Mouse (Mus musculus) kidney, postnatal 4 days (tissue): Measurements from ENCODE around the gene 9230102O04Rik.

Source experiments
- DNase-seq, 2 experiments: peaks; one replicate each; pipeline ENCODE4 v3.0.0; 2021; ENCODE audit warnings: mixed read lengths in 2 of 2

The 9230102O04Rik gene

DNA sequence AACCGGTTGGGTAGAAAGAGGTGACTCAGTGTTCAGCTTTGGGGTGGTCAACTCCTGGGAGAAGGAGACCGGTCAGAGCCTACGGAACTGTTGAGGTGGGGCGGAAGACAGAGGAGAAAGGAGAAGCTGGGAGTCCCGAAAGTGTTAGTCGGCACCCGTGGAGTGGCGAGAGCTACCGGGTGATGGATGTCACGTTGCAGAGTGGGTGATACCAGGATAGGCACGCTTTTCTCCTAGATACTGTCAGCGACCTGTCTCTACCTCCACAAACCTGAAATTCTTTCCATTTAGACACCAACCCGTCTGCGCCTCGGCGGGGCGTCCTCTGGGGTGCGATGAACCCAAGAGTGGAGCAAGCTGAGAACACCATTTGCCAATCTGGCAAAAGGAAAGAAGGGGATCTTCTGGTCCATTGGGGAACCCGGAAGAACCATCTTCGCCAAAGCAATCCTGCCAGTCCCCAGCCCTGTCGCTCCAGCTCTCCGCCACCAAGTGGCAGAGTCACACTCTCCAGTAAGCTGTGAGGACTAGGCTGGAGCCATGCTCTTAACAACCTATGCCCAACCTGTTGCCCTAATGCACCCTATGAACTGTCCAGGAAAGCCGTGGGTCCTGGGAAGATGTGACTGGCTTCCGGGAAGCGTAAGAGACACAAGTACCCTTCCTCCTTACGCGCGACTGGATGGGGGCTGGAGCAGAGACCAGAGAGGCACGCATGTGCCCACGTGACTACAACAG is at the start of gene 9230102O04Rik:
Gene 9230102O04Rik, minus strand, starts transcription at position 628 of the 738 bp plus-strand sequence.
- peak; percentile 63 to 75 for DNase-seq

DNA sequence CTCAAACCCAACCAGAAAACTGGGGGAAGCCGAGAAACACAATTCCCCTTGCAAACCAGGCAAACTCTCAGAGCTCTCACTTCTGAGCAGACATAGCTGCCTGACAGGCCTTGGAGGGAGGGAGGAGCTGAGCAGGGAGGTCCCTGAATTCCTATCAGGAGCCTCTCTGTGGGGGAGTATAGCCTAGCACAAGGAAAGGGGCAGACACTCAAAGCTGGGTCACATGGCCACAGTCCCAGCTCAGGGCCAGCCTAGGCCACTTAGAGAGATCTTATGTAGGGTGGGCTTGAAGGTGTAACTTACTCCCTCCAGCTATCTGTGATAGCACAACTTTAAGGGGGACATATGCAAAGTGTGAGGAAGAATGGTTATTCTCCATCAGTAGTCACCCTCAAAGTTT is 46.6 kb upstream of the 9230102O04Rik start:
- peak in 1 of 2 experiments; percentile 27 for DNase-seq

DNA sequence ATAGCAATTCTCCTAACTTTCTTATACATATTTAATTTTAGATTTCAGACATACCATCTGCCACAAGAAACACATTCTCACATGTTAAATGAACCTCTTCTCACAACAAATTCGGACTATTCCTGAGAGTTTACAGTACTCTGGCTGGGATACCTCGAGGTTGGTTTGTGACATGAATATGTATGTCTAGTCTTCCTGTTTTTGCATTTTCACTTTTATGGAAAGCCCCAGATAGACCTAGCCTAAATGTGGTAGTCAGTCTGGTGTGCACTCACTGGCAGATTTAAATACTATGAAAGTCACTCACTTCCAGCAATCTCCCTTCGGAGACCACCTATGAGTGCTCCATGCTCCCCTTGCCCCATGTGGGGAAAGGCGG is 37.6 kb upstream of the 9230102O04Rik start:
- no peak for DNase-seq

DNA sequence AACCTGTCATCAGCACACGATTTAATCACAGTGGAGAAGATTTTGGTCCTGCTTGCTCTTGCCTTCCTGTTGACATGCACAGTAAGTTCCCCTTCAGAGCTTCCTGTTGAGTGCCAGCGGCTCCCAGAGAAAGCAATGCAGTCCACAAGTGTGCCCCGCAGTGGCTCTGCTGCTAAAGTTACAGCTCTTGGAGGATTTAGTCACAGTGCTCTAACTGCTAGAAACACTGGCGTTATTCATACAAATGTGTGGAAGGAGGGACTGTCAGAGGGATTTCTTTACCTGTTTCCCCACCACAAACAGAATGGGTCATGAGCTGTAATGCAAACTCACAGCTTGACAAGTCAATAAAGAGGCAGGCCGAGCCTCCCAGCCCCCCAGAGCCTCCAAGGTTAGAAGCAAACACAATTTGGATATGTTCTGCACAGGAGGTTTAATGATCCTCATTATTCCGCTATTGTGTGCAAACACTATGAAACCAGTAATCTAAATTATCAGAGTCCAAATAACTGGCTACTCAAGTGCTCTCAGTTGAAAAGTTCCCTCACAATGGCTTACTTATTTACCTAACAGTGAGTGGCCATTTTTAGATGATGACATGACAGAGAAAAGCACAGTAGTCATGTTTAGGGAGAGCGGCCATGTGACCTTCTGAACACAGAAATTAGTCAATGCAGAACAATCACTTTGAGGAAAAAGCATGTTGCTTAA is 37.0 kb upstream of the 9230102O04Rik start:
- peak in 1 of 2 experiments; percentile 39 for DNase-seq

DNA sequence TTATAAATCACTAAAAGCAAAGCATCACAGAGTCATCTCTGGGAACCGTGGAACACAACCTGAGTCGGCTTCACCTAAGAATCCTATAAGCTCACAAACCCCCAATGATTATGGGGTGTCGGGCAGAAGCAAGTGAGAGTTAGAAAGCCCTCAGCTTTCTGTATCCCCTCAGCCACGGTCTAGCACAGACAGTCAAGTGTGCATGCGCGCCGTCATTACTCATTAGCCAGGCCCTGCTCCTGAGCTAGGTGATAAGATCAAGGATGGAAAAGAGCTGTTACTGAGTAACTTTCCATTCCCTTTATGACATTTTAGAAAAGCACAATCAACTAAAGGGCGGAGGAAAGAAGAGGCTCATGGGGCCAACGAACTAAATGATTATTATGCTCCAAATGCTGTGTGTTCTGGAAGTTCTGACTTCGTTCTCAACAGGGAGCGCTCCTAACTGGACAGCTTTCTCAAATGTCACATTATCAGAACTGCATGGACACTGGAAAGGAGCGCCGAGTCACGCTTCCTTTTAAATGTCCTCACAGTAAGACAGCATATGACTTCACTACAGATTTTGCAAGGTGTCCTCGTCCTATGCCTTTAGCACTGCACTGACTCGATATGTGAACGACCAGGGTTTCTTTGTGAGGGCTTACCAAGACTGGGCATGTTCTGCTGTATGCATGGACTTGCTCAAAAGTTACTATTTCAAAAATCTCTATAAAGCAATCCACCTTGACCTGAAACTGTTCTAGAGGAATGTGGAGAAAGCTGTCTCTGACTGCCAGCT is 29.5 kb upstream of the 9230102O04Rik start:
- DNase-seq: peak; percentile 69 to 78

DNA sequence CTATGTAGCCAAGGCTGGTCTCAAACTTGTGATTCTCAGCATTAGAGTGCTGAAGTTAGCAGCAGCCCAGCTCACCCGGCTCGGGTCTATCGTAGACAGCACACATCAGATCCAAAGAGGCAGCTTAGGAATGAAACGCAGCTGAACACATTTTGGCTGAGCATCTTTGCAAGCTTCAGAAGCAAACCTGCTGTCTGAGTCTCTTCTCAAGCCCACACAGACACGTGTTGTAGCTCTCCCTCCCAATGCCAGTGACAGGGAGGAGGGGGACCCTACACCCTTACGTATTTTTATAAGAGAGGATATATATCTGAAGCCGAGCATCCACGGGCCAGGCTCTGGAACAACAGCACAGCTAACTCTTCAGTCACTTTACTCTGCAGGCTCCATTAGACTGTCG is 28.3 kb upstream of the 9230102O04Rik start:
- no peak for DNase-seq

DNA sequence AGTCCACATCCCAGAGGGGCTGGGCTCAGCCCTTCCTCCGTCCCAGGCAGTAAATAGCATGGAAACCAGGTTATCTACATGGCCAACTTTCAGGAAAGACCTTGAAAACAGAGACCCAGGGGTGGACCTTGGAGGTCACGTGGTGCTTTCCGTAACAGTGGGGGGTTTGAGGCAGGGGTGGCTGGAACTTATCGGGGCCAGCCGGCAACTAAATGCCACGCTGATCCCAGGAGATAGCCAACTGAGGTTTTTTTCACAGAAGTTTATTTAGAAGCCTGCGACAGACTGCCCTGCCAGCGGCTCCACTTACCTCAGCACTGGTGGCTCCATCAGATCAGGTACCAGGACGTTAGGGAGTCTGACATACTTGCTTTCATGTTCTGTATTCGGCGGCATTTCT is 16.7 kb upstream of the 9230102O04Rik start:
- DNase-seq: no peak

DNA sequence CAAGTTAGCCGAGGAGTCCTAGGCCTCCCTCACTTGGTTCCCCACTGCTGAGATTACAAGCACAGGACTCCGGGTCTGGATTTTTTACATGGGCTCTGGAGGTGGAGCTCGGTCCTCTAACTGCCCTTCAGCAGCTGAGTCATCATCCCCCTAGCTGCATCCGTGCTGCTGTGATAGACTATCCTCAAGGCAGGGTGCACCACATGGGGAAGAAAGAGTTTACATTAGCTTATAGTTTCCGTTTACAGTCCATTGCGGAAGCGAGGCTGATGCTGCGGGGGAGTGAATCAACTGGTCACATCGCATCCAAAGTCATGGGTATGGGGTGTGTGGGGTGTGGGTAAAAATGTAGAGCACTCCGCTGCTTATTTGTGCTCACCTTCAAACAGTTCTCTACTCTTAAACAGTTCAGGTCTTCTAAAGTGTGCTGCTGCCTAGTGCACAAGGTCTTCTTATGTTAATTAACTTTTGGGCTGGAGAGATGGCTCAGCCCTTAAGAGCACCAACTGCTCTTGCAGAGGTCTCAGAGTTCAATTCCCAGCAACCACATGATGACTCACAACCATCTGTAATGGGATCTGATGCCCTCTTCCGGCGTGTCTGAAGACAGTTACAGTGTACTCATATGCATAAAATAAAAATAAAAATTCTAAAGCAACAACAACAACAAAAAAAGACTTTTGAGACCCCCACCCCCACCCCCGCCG is 14.7 kb upstream of the 9230102O04Rik start:
- DNase-seq: no peak

DNA sequence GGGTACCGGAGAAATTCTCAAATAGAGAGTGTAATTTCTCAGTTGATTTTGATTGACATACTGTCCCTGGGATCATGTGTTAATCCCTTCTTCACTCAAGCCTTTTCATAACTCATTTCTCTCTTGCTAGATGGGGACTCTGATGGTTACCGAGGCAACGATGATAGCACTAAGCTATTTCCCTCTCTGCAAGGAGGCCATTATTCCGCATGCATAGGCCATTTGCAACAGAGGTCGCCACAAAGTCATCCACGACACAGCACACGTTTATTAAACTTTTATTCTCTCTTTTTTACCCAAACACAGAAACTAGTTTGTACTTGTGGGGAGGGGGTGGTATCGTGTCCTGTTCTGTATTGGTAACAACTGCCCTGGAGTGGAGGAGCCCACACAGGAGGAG is 8.5 kb upstream of the 9230102O04Rik start:
- DNase-seq: no peak

DNA sequence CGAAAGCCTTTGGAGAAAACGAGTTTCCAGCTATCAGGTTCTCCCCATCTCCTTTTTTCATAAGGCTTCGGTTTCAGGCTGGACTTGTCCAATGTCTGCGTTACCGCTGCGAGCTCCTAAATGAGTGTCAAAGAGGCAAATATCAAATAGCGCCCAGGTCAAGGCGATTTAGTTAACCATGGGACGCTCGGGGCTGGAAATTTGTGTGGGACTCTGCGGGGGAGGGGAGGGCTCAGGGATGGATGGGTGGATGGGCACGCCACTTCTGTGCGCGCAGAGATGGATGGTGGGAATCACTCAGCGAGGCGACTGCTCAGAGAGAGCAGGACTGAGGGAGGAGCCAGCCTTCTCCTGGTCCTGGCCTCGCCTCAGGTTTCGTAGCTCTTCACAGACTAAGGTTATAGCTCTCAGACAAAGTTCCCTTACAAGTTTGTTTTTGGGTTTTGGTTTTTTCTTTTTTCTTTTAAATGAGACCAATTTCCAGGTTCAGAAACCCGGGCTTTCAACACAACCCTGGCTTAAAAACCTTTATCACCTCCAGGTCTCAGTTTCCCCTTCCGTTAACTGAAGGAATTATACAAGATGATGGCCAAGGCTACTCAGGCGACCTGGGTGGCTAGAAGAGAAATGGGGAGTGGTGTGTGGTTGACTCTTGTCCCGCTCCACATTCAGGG is 6.9 kb upstream of the 9230102O04Rik start:
- no peak for DNase-seq

DNA sequence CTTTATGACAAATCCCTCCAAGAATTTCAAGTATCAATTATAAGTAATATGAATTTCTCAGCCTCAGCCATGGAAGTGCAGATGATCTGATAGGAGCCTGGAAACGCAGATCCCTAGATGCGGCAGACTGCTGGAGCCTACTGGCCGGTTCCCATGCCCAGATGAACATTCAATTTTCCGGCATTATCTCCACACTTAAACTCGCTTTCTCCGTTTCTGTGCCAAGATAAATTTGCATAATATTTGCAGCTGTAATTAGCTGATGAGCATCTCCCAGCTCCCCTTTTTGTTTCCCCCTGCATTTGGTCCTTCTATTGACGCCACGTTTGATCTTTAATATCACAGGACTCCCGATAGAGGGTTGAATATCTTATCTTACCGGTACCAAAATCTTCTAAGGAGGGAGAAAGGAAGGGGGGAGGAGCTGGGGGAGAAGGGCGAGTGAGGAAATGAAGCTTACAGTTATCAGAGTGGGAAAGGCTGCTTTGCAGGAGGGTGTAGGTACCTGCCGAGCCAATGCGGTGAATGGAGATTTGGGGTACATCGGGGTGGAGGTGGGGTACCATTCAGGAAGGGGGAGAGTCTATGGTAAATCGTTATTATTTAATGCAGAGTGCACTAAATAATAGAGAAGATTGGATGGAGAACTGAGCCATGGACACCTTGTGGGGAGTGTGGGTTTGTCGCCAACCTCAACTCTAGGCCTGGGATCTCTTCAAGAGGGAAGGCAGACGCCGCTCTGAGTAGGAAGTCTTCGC is 5.7 kb upstream of the 9230102O04Rik start:
- no peak for DNase-seq

DNA sequence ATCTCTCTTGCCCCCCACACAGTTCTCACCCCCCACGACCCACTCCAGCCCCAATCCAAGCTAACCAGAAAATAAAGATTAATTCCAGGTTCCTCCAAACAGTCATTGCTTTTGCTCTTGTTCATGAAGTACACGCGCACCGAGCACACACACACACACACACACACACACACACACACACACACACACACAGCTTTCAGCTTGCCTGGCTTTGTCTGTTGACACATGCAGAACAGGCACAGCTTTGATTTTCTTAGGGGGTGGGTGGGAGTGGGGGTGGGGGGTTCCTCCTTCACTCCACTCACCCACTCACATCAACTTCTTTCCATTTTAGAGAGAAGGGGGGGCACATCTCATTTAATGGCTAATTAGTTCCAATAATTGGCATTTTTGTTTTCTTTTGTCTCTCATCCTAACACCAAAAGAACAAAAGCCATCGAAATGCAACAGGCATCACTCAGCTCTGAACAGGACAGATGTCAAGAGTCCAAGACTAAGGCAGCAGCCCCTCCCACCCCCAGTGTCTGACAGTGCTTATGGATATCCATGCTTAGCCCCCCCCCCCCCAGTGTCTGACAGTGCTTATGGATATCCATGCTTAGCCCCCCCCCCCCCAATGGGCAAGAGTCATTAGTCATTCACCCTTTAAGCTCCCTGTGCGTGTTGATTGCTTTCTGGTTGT is 4.1 kb upstream of the 9230102O04Rik start:
- no peak for DNase-seq

DNA sequence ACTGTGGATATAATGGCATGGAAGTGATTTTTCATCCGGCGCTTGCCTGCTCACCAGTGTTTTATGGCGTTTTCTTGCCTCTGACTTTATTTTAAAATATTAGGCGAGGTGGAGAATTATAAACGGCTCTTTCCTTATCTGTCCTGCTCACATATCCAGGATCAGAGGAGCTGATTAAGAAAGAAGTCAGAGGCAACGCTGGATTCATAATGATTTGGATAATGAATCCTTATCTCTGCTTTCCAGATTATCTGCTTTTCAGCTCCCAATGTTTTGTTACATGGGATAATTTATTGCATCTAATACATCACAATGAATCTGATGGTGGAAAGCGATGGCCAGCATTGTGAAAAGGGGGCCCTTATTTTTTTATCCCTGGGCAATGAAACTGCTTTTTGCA is 3.2 kb upstream of the 9230102O04Rik start:
- DNase-seq: no peak

DNA sequence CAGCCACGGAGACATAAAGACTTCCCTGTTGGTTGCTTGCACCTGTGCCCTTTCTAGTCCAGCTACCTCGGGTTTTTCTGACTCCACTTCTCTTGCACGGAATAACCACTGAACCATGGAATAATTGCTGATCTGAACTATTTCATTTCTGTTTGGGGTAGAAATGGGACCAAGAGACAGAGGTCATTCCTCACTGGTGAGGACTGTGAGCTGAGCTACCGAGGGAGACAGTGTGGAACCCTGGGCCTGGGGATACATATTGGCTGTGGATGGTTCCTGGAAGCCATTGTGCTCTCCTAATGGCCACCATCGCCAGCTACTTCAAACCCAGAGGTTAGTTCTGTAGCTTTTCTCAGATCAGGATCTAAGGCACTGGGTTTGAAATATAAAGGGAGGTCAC is 1.6 kb upstream of the 9230102O04Rik start:
- DNase-seq: no peak

DNA sequence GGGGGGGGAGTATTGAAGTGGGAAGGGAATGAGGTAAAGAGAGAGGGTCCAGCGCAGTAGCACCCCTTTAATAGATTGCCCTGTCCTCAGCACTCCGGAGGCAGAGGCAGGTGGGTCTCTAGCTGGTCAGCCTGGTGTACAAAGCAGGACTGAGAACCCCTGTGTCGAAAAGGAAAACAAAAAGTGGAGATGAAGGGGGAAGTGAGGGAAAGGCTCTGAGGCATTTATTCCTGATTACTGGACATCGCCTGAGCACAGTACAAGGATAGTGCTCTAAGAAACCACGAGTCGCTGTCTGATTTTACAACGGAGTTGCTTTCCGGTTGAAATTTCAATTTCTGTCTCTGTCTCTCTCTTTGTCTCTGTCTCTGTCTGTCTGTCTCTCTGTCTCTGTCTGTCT is 911 bp upstream of the 9230102O04Rik start:
- DNase-seq: no peak

DNA sequence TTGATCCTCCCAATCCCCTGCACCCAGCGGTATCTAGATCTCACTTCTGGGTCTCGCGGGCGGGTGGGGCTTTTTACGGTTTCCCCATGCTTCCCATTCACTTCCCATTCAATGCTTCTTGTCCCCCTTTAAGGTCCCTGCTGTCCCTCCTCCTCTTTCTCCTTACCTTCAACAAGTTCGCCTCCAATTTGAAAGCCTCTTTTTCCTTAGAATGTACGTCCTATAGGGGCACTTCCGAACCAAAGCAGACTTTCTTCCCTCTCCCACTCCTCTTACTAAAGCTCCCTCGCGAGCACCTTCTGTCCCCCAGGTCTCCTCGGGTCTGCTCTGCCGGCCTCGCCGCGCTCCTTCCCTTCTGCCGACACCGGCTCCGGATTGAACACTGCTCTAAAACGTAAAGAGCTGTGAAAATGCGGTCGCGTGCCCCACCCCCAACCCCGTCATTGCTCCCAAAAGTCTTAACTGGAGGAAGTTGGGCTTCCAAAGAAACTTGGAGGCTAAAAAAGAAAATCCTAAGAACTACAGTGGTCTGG is 377 bp upstream of the 9230102O04Rik start, which contains the start of gene Gata3:
Gene Gata3, minus strand, starts transcription at position 384 of the 533 bp plus-strand sequence.
- DNase-seq: peak in 1 of 2 experiments; percentile 55

DNA sequence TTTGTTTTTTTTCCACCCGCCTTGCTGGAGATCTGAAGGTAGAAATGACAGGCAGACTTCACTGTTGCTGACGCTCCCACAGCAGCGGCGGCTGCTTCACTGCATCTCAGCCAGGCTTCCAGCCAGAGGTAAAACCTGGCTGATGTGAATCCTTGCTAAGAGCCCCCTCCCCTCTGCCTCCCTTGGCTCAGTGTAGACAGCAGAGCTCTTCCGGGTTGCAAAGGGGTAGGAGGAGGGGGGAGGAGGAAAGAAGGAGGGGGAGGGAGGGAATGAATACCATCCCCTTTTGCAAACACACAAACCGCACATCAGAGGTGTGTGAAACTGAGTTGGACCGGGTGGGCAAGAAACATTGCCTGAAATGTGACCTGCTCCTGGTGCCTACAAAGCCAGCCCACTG is 1.7 kb downstream of the 9230102O04Rik start:
- peak in 1 of 2 experiments; percentile 27 for DNase-seq

DNA sequence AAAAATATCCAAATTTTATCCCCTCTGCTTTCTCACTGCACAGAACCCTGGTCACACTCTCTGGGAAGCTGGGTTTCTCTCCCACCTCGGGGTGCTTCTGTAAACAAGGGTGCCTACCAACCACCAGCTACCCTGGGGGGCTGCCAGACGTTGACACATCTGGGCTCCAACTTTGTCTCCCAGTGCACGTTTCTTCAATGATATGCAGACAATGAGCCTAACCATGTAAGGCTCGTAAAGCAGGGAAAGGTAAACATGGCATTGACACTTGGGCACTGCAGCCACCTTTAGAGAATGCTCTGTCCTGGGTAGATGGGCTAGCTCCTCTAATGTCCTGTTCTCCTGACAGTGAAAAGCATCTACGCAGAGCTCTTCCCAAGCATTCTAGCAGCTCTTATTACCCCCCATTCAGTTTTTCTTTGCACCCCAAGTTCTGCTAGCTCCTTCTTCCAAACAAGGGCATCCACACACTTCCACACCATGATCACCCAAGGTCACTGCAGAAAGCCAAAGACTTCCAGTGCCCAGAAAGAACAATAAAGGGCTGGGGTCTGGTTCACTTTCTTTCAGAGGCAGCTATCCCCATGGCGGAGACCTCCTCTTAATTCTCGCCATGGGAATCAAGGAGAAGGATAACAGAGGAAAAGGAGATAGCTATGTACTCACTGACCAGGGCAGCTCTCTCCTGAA is 2.3 kb downstream of the 9230102O04Rik start:
- no peak for DNase-seq

DNA sequence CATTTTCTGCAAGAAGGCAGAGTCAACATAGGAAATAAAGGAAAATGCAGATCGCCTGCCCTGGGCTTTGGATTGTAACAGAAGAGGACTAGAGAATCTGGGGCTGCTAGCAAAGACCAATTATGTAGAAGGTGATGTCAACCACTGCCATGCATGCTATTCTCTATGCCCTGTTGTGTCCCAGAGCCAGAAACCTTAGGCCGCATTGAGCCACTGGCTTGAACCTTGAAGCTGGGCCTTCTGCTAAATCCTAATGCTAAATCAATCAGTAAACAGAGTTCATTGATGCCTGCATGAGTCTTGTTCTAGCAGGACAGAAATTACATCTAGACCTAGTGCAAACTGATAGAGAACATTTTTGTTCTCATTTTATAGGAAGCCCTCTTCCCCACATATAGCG is 3.3 kb downstream of the 9230102O04Rik start:
- DNase-seq: no peak

DNA sequence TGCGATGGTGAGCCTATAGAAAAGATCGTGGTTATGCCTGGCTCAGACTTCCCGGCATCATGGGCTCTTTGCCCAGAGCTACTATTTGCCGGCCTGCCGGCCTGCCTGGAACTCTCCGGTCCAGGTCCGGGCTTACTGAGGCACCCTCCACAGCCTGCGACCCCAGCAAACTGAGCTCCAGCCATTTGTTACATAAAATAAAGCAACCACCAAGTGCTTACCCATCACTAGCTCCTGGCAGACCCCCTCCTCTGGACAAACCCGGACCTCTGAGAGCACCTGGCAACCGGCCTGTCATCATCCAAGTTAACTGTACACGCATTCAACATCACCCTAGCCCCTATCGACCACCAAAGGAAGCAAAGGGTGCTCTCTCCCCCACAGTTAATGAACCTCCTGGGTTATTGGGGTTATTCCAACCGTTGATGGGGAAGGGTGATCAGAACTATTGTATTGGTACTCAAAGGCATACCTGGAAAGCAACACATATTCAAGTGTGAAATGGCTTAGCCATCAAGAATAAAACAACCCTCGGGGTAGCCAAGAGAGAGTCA is 4.0 kb downstream of the 9230102O04Rik start:
- DNase-seq: peak in 1 of 2 experiments; percentile 14
